Mouse (Mus musculus) layer of hippocampus, adult 8-10 months (tissue): ENCODE results near the gene Popdc2. TPM values are rescaled to one million over a fixed set of nuclear protein-coding genes. Genes with fewer than 3 reads are reported as not detected.

ENCODE experiments used
- DNase-seq, 2 experiments: peaks; one replicate each; pipeline ENCODE4 v3.0.0; 2022; ENCODE audit warnings: low spot score in 2 of 2
- total RNA-seq, 4 experiments: library from RNA; stranded (reverse); gene quantifications; 2 replicates each; pipeline ENCODE4 v1.2.4; 2022

The Popdc2 gene
- total RNA-seq, 4 experiments from 2014 or later = 0.31 to 1.3 (median 0.49) TPM

DNA sequence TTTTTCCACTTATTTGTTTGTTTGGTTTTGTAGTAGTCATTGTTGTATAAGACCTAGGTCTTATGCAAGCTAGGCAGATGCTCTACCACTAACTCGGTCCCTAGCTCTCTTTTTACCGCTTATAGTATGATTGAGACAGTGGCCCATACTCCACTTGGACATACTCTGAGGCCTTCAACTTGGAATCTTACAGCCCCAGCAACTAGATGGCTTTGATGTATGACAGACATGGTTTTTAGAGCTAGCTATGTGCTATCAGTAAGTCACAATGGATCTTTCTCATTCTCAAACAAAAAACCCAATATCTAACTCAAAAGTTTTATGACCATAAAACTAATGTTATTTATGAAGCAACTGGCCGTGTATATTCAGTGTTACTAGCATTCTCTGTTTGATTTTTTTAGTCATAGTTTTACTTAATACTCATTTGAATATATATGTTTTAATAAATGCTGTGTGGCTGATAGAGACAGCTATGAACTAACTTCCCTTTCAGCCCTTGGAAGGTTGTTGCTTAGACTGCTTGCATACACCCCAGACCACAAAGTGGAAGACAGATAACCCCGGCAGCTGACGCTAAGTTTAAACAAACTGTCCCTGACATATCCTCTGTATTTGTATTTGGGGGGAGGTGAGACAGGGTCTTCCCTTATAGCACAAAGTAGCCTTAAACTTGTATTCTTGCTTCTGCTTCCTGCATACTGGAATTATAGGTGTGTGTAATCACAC, 7.7 kb upstream of the Popdc2 start:
- DNase-seq = no peak

DNA sequence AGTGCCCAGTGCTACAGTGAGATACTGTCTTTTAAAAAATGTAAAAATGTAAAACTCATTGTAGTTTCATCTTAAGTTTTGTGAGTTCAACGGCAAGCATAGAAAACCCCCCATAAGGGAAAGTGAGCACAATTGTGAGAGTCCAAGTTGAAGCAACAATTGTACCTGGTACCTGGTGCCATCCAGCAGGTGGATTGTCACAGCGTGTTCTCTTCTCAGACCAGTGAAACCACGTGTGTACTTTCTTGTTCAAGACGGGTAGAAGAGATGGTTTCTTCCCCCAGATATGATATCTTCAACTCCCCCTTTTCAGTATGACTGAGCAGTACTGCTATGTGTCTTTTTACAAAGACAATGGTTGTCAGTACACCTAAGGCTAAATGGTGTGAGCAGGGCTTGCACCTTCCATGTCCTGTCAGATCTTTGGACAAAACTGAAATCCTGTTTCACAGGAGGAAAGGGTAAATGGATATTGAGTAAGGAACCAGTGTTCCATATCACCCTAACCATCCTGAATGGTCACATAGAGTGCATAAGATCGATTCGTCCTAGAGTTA, 3.7 kb upstream of the Popdc2 start:
- DNase-seq = no peak

DNA sequence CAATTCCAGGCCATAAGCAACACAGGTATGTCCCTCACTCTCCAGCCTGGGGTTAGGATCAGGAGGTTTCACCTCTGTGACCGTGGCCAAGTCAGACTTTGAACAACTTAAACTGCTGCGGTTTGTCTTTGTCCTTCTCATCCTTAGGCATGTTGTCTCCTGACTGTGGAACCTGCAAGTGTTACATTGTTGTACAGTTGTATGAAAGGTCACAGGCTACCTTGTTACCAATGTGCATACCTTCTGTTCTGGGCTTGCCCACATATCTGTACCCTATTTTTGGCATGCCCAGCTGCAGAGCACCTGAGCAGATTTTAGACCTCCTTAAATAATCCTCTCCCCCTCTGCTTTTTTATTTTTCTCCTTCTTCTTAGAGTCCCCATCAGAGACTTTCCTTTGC, 2.8 kb upstream of the Popdc2 start:
- DNase-seq = no peak

DNA sequence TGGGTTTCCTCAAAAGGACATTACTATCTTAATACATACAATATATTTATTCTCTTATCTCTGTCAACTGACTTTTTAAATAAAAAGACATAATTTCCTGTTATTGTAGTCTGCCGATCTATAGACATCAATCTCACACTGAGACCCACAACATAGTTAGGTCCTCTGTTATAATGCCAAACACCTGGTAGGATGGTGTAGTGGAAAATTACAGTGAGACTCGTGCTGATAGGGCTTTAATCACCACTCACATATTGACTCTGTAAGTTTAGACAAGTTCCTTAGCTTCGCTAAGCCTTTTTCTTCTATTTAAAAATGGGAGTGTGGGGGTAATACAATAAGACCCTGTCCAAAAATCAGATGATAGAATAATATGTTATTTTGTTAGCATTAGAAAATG, 2.2 kb upstream of the Popdc2 start:
- no peak for DNase-seq

DNA sequence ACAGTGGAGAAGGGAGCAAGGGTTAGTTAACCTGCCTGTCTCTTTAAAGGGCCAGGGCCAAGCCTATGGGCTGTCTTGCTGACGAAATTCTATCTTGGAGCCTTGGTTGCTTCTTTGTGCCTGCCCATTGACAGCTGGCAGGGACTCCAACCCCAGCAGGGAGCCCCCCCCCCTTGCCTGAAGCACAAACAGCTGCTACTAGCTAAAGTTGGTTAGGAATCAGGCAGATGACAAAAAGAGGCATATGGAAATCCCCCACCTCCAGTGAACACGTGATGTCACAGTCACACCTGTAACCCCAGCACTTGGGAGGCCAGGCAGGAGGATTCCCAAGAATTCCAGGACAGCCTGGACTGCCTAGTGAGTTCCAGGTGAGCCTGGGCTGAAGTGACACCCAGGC, 1.7 kb upstream of the Popdc2 start:
- DNase-seq = no peak

DNA sequence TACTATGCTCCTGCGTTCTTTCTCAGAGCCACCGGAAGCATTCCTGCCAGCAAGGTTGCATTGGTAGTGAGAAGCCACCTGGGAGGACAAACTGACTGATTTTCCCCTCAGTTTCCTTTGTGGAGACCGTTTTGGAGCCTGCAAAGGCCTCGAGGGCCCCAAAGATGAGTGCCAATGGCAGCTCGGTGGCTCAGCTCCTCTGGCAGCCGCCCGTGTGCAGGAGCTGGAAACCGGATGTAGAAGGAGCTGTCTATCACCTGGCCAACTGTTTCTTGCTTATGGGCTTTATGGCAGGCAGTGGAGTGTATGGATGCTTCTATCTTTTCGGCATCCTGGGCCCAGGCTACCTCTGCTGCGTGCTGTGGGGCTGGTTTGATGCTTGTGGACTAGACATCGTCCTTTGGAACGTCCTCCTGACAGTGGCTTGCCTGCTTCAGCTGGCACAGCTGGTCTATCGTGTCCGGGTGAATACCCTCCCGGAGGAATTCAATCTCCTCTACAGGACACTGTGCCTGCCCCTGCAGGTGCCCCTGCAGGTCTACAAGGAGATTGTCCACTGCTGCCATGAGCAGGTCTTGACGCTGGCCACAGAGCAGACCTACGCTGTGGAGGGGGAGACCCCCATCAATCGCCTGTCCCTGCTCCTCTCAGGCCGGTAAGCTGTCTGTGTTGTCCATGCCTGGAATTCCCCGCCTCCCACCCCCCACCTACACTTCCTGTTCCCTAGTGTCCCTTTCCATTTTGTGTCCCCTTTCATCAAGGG, 665 bp downstream of the Popdc2 start:
- DNase-seq = no peak

DNA sequence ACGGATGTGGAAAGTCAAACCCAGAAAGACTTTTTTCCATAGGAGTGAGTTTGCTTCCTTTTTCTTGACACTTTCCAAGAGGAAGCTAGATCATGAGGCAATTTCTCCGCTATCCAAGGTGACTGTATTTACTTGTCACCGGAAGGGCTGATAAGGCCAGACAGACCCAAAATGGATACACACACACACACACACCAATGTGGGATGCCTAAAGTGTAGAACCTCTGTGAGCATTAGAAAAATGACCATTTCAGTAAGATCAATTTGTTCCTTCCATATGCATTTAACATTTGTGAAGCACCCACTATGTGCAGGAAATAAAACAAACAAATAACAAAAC, 1.2 kb downstream of the Popdc2 start:
- no peak for DNase-seq

DNA sequence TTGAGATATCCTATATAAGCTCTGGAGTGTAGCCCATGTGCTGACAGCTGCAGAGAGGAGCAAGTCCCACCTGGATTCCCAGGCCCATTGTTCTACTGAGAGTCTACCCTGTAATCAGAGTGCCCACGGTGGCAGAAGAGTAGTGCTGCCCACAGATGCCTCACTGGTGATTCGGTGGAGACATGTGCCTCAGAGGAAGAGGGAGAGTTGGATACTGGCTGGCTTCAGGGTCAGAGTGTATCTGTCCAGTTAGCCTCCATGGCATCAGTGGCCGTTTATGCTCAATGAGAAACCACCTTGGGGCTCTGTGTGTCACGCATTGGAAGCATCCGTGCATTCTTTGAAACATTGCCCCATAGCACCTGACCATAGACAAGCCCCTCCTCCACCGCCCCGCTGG, 1.6 kb downstream of the Popdc2 start:
- no peak for DNase-seq

DNA sequence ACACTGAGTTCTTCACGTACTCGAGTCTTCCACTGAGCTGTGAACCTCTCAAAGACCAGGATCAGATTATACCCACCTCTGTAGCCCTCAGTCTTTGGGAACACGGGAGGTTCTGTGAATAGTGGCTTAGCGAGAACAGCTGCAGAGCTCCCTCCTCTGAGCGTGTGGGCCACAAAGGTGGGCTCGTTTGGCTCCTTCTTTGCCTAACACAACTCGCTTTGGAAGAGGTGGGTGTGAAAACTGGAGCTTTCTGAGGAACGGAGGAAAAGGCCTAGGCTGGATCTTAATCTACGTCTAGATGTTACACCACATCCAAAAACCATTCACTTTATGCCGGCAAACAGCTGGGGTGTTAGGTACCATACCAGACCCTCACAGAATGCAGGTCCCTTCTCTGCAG, 3.4 kb downstream of the Popdc2 start:
- DNase-seq = no peak

DNA sequence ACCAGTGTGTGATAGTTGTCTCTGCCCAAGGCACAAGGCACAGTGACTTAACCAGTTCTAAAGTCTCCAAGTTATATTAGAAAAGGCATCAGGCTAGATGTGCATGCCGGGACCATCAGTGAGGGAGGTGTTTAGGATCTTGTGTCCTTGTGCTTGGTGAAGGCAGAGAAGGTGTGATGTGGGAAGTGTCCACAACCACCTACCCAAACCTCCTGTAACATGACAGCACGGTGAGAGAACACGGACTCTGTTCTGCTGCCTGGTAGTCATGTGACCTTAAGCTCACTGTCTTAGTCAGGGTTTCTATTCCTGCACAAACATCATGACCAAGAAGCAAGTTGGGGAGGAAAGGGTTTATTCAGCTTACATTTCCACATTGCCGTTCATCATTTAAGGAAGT, 4.2 kb downstream of the Popdc2 start:
- DNase-seq = no peak

DNA sequence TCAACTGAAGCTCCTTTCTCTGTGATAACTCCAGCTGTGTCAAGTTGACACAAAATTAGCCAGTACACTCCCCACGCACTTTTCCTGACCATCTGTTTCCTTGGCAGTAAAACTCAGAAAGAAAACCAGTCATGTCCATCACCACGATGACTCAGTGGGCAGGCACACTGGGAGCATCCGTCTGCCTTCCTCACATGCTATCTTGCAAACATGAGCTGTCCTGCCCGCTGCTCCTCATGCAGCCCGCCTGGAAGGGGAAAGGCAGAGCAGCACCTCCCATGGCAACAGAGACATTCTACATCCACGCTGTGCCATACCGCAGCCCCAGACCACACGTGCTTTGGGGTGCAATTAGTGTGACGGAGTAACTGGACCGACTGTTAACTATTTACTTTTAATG, 6.3 kb downstream of the Popdc2 start:
- peak; percentile 66 to 67 for DNase-seq

DNA sequence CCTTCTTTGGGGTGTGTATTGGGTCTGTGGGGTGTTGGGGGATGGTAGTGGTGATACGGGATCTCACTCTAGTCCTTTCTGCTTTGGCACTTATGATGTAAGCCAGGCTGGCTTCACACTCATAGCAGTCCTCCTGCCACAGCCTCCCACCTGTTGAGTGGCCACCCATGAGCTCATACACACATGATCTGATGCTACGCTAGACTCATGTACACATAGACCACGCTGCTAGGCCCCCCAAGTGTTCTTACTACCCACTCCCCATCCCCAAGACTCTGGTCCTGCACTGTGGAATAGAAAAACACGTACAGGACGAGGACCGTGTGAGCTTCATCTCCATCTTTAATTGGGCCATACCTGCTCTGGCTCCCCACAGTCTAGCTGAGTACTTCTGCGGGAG, 7.0 kb downstream of the Popdc2 start:
- no peak for DNase-seq

DNA sequence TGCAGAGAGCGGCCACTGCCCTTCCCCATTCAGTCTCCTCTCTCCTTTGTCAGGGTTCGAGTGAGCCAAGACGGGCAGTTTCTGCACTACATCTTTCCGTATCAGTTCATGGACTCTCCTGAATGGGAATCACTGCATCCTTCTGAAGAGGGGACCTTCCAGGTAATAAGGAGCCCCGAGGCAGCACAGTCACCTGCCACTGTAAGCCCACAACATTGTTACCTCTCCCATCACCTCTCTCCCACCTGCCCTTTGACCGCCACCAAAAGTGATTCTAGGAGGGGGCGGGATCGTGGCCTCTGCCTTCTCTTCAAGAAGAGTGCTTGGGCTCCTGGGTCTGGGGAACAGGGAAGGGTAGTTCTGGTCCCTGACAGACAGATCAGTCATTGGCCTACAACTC, 7.4 kb downstream of the Popdc2 start:
- DNase-seq = no peak

DNA sequence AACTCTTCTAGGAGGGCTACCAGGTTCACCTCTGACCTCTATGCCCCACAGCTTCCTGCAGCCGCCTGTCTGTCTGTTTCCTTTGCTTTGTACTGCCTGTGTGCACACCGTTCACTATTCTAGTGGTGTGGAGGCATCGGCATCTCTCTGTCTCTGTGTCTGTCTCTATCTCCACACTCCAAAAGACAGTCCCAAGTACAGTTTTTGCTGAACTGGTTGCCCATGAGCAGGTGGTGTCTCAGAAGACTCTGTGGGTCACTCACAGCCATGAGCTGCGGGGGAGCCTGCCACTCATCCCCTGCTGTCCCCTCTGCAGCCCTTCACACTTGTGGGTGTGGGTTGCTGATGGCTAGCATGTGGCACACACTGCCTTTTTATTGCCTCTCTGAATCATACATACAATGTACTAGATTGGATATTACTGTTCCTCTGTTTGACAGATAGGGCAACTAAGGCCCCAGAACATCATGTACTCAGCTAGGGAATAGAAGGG, 8.0 kb downstream of the Popdc2 start:
- DNase-seq = no peak

DNA sequence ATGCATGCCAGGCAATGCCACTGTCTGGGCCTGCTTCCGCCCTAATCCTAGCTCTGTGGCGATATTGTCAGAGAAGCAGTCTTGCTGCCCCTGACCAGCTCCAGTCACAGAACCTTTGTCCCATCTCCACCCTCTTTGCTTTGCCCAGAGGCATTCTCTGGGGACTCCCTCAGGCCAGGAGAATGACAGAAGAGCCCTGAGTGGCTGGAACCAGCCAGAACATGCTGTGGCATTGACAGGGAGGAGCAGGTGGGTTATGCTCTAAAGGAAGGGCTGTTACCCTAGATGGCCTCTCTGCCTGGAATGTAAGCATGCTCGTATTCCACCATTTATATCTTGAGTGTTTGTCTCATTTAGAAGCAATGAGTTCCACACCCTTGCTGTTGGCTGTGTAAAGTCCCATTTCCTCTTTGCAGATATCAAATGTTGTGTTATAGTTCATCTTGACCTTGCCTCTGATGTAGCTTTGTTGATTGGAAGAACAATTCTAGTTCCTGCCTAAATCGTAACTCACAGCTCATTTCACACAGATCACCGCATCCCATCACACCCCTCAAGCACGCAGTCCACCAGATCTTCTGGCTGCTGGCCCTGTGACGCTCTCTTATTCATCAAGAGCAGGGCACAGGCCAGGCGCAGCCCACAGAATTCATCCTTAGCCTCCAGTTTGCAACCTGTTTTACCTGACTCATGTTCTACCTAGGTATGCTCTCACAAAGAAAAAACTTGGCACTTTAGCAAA, 8.8 kb downstream of the Popdc2 start:
- DNase-seq = no peak

DNA sequence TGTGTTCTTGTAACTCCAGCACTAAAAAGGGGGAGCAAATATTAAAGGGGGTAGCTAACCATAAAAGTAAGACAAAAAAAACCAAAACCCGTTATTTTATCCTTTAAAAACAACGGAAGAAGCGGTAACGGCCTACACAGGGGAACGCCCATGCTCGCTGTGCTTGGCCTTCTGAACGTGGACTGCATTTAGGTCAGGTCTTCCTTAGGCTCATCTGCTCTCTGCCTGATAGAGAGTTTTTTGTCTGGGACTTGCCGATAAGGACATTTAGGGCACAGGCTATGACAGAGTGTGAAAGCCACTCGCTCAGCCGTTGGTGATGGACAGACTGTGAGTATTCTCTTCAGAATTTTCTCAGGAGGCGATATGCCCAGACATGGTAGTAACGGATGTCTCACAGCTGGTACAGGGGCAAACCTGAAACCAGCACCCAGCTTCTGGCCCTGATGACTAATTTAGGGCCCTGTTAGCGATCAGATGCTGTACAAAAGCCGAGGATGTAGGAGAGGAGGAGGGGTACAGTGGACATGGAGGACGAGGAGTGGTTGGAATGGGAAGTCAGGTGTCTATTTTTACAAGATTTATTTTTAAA, 9.8 kb downstream of the Popdc2 start:
- no peak for DNase-seq

DNA sequence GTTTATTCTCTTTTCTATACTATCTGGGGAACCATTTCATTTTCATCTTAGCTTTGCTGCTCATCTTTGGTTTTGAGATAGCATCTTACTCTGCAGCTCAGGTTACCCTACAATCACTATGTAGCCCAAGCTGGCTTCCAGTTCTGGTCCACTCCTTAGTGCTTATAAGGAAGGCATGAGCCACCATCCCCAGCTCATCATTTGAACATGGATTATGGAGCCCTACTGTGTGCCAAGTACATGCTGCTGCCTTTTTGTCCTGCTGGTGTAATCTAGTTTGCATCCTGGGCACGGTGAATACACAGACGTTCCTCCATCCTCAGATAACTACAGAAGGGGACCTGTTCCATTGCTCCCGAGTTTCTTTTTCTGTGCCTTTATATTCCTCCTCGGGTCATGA, 10.9 kb downstream of the Popdc2 start:
- DNase-seq = no peak

DNA sequence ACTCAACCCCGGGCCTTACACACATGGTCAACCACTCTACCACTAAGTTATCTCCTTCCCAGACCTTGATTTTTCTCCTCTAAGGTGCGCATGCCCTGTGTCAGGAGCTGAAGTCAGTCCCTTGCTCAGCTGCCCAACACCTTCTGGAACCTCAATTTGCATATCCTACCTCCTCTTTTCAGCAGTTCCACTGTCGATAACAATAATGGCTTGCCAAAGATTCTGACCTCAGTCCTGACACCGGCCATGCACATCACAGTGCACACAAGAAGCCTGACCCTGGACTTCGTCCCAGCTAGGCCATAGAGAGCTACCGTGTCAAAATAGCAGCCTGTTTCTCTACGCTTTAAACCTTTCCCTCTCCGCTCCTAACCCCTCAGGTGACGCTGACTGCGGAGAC, 11.4 kb downstream of the Popdc2 start:
- no peak for DNase-seq

DNA sequence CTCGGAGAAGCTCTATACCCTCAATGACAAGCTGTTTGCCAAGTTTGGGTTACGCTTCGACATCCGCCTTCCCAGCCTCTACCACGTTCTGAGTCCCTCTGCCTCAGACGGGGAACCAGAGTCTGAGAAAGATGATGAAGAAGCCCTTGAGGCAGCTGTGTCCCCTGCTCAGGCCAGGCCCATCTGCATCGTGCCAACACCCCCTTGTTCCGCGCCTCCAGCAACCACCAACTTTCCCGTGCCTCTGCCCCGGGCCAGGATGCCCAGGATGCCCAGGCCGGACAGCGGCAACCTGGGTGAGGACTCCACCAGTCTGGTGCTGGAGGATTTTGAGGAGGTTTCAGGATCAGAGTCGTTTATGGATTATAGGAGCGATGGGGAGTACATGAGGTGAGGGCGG, 11.9 kb downstream of the Popdc2 start:
- DNase-seq = no peak

DNA sequence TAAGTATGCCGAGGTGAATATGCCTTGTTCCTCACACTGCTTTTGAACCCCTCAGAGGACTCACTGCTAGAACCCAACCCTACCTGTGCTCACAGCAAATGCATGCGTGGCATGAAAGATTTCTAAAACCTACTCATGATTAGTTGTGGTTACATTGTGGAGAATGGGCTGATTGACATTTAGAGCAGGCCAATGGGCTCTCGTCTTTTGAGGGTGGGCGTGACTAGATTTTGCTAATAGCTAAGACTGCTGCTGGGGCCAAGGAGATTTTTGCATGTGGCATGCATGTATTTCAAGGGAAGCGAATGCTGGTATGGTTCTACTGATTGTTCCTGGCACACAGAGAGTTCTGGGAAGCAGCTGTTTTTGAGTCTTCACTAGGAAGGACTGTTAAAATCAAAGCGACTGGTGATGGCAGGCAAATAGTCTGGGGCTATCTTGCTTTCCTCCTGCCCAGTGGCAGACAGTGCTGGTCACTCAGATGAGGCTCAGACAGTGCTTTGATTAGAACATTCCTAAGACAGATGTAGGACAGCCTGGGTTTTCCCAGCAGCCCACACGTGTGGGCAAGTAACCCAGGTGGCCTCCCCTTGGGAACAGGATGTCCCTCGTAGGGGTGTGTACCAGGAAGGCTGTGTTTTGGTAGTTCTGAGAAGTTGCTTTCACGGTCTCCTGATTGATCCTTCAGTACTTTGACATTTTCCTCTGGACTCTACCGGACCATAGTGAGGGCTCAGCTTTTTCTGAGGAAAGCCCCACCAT, 12.6 kb downstream of the Popdc2 start:
- DNase-seq = no peak

DNA sequence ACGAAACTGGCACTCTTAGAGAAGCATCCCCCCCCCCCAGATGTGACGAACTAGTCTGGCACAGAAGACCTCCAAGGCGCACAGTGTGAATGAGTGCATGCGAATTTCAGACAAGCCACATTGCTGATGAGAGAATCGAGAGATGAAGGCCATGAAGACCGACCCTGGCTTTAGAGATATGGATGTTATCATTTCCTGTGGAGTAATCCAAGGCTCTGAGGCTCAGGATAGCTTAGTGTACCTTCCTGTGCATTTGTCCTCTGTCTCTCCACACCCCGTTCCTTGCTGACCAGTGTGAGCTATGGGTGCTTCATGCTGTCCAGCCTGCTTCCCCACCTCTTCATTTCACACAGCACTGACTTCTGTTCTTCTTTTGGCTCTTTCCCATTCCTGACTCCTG, 13.2 kb downstream of the Popdc2 start:
- DNase-seq = no peak
